Mouse (Mus musculus) midbrain, embryonic 12.5 days (tissue): Measurements from ENCODE around the gene Ahnak2. TPM values are rescaled to one million over a fixed set of nuclear protein-coding genes. Genes with fewer than 3 reads are reported as not detected.

Experiments used
- ATAC-seq: fragments of 200-750 bp; cut with Nextera tagmentation; 2 replicates; pipeline ENCODE4 v1.8.0; 2017; ENCODE audit warnings: low read depth, moderate TSS enrichment, moderate library complexity; ENCODE audit not compliant: low FRiP score
- H3K27ac ChIP-seq: fragments of 300-500 bp; sonication (generic); replicated peaks from 2 replicates; pipeline ENCODE4 v1.5.1; 2016; ENCODE audit warnings: mild to moderate bottlenecking
- H3K27me3 ChIP-seq: fragments of 300-500 bp; sonication (generic); 2 replicates; pipeline ENCODE4 v1.6.1; 2016; ENCODE audit warnings: mild to moderate bottlenecking
- H3K36me3 ChIP-seq: fragments of 300-500 bp; sonication (generic); 2 replicates; pipeline ENCODE4 v1.6.1; 2016
- H3K4me1 ChIP-seq: fragments of 300-500 bp; sonication (generic); 2 replicates; pipeline ENCODE4 v1.6.1; 2016
- H3K4me2 ChIP-seq: fragments of 300-500 bp; sonication (generic); replicated peaks from 2 replicates; pipeline ENCODE4 v1.6.1; 2016; ENCODE audit warnings: mild to moderate bottlenecking, moderate library complexity
- H3K4me3 ChIP-seq: fragments of 300-500 bp; sonication (generic); 2 replicates; pipeline ENCODE4 v1.5.1; 2016; ENCODE audit warnings: mild to moderate bottlenecking
- H3K9ac ChIP-seq: fragments of 300-500 bp; sonication (generic); replicated peaks from 2 replicates; pipeline ENCODE4 v1.6.1; 2016; ENCODE audit warnings: mild to moderate bottlenecking, moderate library complexity
- H3K9me3 ChIP-seq: fragments of 300-500 bp; sonication (generic); 2 replicates; pipeline ENCODE4 v1.6.1; 2016; ENCODE audit warnings: mild to moderate bottlenecking
- WGBS: fragments of 180-500 bp; shearing (Covaris S2); methylation state at CpG from one replicate; pipeline ENCODE4 v1.1.7; 2016; 5-methylcytosine and 5-hydroxymethylcytosine counted together
- polyA plus RNA-seq: library from polyadenylated mRNA; unstranded; fragments of >200 nt; fragmentation: Nextera tagmentation; extraction: Ambion mirVana; gene quantifications from 2 replicates; pipeline ENCODE4 v1.2.1, GENCODE M21; 2016

The Ahnak2 gene
- polyA plus RNA-seq, 1 experiment from 2014 or later = 0.37 TPM

- no peaks in the 10 kb centered on the region for H3K27me3 ChIP-seq
- H3K4me1 ChIP-seq = no peaks in the 10 kb centered on the region
- no peaks in the 10 kb centered on the region for H3K9me3 ChIP-seq
- H3K27ac ChIP-seq = no peak overlapping the region
- no peak for ATAC-seq
- H3K9ac ChIP-seq = no peak overlapping the region
- WGBS = 91% methylated on average over 5 of the region's 5 CpGs
- no peaks in the 10 kb centered on the region for H3K36me3 ChIP-seq
- no peak overlapping the region for H3K4me2 ChIP-seq
- H3K4me3 ChIP-seq = no peak overlapping the region
Measured at GRCm38 (mm10) chr12:112764141-112764540, 38.3 kb downstream of the Ahnak2 start.

GRCm38 (mm10) chr12:112763176-112763575 lies 39.3 kb downstream of the Ahnak2 start:
- H3K9ac ChIP-seq = no peak overlapping the region
- ATAC-seq = no peak
- no peaks in the 10 kb centered on the region for H3K27me3 ChIP-seq
- H3K4me2 ChIP-seq = no peak overlapping the region
- no peak overlapping the region for H3K27ac ChIP-seq
- H3K36me3 ChIP-seq = no peaks in the 10 kb centered on the region
- no peak overlapping the region for H3K4me3 ChIP-seq
- WGBS = 78% methylated on average over 4 of the region's 4 CpGs
- no peaks in the 10 kb centered on the region for H3K4me1 ChIP-seq
- H3K9me3 ChIP-seq = no peaks in the 10 kb centered on the region

DNA sequence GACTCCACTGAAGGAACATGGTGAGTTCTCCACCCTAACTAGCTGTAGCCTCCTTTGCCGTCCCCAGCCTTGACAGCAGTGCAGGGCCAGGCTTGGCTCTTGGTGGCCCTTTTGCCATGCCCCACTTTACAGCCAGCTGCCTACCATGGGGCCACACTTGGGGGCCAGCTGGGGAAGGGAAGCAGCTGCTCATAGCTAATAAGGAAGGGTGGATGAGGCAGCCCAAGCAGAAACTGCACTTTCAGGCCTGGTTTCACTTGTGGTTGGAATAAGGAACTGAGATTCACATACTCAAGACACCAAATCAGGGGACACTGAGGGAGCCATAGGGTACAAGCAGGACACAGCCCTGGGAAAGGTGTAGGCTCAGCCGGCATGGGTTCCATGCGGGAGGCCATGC lies 40.4 kb downstream of the Ahnak2 start:
- Histone ChIP-seq H3K9ac (no peak overlapping the region), H3K36me3 (no peaks in the 10 kb centered on the region), H3K9me3 (no peaks in the 10 kb centered on the region), H3K4me3 (no peak overlapping the region), H3K27ac (no peak overlapping the region), H3K4me2 (no peak overlapping the region), H3K4me1 (no peaks in the 10 kb centered on the region), H3K27me3 (no peaks in the 10 kb centered on the region)
- no peak for ATAC-seq
- WGBS = 83% methylated on average over 3 of the region's 3 CpGs

- 89% methylated on average over 4 of the region's 4 CpGs for WGBS
- Histone ChIP-seq H3K4me3 (no peak overlapping the region), H3K9me3 (no peaks in the 10 kb centered on the region), H3K4me2 (no peak overlapping the region), H3K9ac (no peak overlapping the region), H3K4me1 (no peaks in the 10 kb centered on the region), H3K27me3 (no peaks in the 10 kb centered on the region), H3K27ac (no peak overlapping the region), H3K36me3 (no peaks in the 10 kb centered on the region)
- no peak for ATAC-seq
Measured at GRCm38 (mm10) chr12:112761411-112761810, 41.0 kb downstream of the Ahnak2 start.

DNA sequence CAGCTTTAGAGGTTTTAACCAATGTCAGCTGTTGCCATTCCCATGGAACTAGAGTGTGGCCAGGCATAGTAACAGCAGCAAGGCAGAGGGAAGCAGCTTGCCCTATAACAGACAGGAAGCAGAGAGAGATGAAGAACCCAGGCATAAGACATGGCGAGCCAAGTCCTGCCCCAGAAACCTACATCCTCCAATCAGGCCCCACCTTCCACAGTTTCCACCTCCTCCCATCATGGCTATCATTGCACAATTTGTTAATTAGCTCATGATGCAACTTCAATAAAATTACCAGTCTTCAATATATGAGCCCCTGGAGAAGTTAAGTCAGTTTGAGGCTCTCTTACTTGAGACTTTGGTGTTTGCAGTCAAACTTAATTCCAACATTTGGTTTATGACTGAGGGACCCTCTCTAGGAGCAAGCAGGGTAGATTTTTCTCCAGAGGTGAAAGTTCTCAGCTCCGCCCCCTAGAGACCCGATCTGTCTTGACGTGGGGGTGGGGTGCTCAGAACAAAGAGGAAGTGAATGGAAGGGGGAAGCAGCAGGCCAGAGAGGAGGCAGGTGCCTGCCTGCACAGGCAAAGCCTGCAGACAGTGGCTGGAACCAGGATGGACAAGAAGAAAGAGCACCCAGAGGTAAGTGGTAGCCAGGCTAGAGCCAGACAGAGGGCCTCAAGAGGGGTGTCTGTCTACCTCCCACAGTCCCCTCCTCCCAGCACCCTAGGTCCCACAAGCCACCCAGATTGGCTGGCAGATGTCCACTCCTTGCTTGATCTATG lies 42.1 kb downstream of the Ahnak2 start, which contains the start of gene Pld4:
Gene Pld4 (plus strand): TSS at position 502 of the 773 bp plus-strand sequence.
- Histone ChIP-seq H3K4me2 (no peak within 1 kb of the TSS), H3K4me3 (no peak within 1 kb of the TSS), H3K27ac (no peak within 1 kb of the TSS), H3K27me3 (no peaks in the 10 kb centered on the region), H3K9ac (no peak within 1 kb of the TSS), H3K9me3 (no peaks in the 10 kb centered on the region), H3K4me1 (no peaks in the 10 kb centered on the region), H3K36me3 (no peaks in the 10 kb centered on the region)
- no peak for ATAC-seq
- 48% methylated on average over 4 of the region's 4 CpGs for WGBS

- no peaks in the 10 kb centered on the region for H3K9me3 ChIP-seq
- no peaks in the 10 kb centered on the region for H3K4me1 ChIP-seq
- no peak overlapping the region for H3K4me3 ChIP-seq
- ATAC-seq = no peak
- no peak overlapping the region for H3K27ac ChIP-seq
- H3K36me3 ChIP-seq = no peaks in the 10 kb centered on the region
- H3K27me3 ChIP-seq = no peaks in the 10 kb centered on the region
- WGBS = 85% methylated on average over 3 of the region's 3 CpGs
- no peak overlapping the region for H3K4me2 ChIP-seq
- H3K9ac ChIP-seq = no peak overlapping the region
Measured at GRCm38 (mm10) chr12:112759471-112759870, 43.0 kb downstream of the Ahnak2 start.

DNA sequence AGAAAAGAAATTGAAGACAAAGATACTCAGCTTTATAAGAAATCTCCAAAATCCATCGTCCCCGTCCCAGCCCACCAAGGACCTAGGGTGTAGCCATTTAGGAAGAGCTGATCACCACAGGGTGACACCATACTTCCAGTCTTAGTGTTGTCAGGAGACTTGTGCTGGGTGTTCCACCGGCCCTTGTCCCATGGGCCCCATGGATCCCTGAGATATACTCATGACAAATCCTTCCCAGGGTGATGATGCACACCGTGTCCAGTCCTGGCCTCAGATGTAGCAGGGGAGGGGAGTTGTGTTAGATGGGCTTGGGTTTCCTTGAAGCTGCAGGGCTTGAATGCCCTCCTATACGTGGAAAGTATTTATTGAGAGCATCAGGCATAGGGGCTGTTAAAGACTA lies 44.6 kb downstream of the Ahnak2 start:
- H3K4me2 ChIP-seq = no peak overlapping the region
- no peak overlapping the region for H3K27ac ChIP-seq
- no peaks in the 10 kb centered on the region for H3K4me1 ChIP-seq
- no peaks in the 10 kb centered on the region for H3K27me3 ChIP-seq
- ATAC-seq = no peak
- no peak overlapping the region for H3K4me3 ChIP-seq
- WGBS = 86% methylated on average over 5 of the region's 5 CpGs
- no peak overlapping the region for H3K9ac ChIP-seq
- H3K36me3 ChIP-seq = no peaks in the 10 kb centered on the region
- no peaks in the 10 kb centered on the region for H3K9me3 ChIP-seq

- ATAC-seq = no peak
- H3K36me3 ChIP-seq = no peaks in the 10 kb centered on the region
- WGBS = 80% methylated on average over 4 of the region's 4 CpGs
- H3K9me3 ChIP-seq = no peaks in the 10 kb centered on the region
- no peak overlapping the region for H3K4me2 ChIP-seq
- H3K4me3 ChIP-seq = no peak overlapping the region
- no peaks in the 10 kb centered on the region for H3K27me3 ChIP-seq
- H3K4me1 ChIP-seq = peaks cover 2% of the 10 kb centered on the region; the same call in 1 of the 2 replicates
- H3K27ac ChIP-seq = no peak overlapping the region
- H3K9ac ChIP-seq = no peak overlapping the region
Measured at GRCm38 (mm10) chr12:112755900-112756299, 46.6 kb downstream of the Ahnak2 start.

- 54% methylated on average over 2 of the region's 2 CpGs for WGBS
- Histone ChIP-seq H3K27me3 (no peaks in the 10 kb centered on the region), H3K4me2 (no peak overlapping the region), H3K9me3 (no peaks in the 10 kb centered on the region), H3K4me1 (peaks cover 7% of the 10 kb centered on the region), H3K27ac (no peak overlapping the region), H3K9ac (no peak overlapping the region), H3K4me3 (no peak overlapping the region), H3K36me3 (no peaks in the 10 kb centered on the region)
- ATAC-seq = no peak
Measured at GRCm38 (mm10) chr12:112752399-112752798, 50.1 kb downstream of the Ahnak2 start.

- H3K27ac ChIP-seq = no peak overlapping the region
- H3K9me3 ChIP-seq = no peaks in the 10 kb centered on the region
- H3K9ac ChIP-seq = no peak overlapping the region
- no peak for ATAC-seq
- 91% methylated on average over 12 of the region's 12 CpGs for WGBS
- no peak overlapping the region for H3K4me2 ChIP-seq
- H3K4me1 ChIP-seq = peaks cover 16% of the 10 kb centered on the region
- no peaks in the 10 kb centered on the region for H3K27me3 ChIP-seq
- no peaks in the 10 kb centered on the region for H3K36me3 ChIP-seq
- no peak overlapping the region for H3K4me3 ChIP-seq
Measured at GRCm38 (mm10) chr12:112750976-112751375, 51.5 kb downstream of the Ahnak2 start.

GRCm38 (mm10) chr12:112747606-112747970 lies 54.9 kb downstream of the Ahnak2 start:
- H3K9me3 ChIP-seq = no peaks in the 10 kb centered on the region
- no peak; the same call in 1 of the 2 replicates for ATAC-seq
- no peaks in the 10 kb centered on the region; the same call in 1 of the 2 replicates for H3K36me3 ChIP-seq
- H3K27ac ChIP-seq = peak overlapping the region; percentile 92
- WGBS = 77% methylated on average over 8 of the region's 8 CpGs
- H3K9ac ChIP-seq = peak overlapping the region; percentile 35; the same call in 1 of the 2 replicates
- no peak overlapping the region for H3K4me3 ChIP-seq
- H3K4me1 ChIP-seq = peaks cover 16% of the 10 kb centered on the region
- no peaks in the 10 kb centered on the region for H3K27me3 ChIP-seq
- H3K4me2 ChIP-seq = 0 out of 2 replicates have a peak overlapping the region, but pooled peaks have one; percentile 32

DNA sequence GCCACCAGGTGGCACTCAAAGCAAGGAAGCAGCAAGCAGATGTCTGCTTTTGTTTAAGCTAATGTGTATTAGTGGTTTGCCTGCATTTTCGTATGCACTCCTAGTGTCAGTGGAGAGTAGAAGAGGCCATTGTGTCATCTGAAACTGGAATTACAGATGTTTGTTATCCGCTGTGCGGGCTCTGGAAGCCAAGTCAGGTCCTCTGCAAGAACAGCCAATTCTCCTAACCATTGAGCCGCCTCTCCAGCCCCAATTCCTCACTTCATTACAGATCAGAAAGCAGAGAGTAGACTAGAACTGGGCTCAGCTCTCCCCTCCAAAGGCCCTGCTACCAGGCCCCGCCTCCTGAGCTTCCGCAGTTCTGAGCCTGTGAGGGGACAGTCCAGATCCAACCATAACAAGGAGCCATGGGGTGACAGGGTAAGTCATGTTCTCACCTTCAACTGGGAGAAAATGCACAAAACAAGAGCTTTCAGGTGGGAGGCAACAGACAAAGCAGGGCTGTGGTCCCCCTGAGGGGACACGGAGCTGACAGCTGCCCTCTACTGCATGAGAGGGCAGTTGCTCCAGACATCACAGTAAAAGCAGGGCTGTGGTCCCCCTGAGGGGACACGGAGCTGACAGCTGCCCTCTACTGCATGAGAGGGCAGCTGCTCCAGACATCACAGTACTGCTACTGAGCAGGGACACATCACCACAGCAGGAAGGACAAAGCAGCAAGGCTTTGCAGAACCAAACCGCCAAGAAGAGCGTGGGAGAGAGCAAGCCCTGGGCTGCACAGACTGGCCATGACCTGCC lies 55.5 kb downstream of the Ahnak2 start:
- peak overlapping the region; percentile 35 for H3K9ac ChIP-seq
- peak overlapping the region; percentile 92 for H3K27ac ChIP-seq
- no peaks in the 10 kb centered on the region for H3K27me3 ChIP-seq
- peaks cover 16% of the 10 kb centered on the region for H3K4me1 ChIP-seq
- 19% methylated on average over 10 of the region's 10 CpGs for WGBS
- ATAC-seq = peak; percentile 80
- H3K4me2 ChIP-seq = peak overlapping the region; percentile 32
- no peaks in the 10 kb centered on the region; the same call in 1 of the 2 replicates for H3K36me3 ChIP-seq
- no peaks in the 10 kb centered on the region for H3K9me3 ChIP-seq
- H3K4me3 ChIP-seq = no peak overlapping the region
